Mouse (Mus musculus) neural tube, embryonic 15.5 days (tissue): ENCODE results near the gene Cpne5. TPM values are rescaled to one million over a fixed set of nuclear protein-coding genes. Genes with fewer than 3 reads are reported as not detected.
A peak's percentile ranks its signal among the peaks of the same experiment; 100 is the strongest.
"Not testable (repeated sequence)": the region's sequence is repeated elsewhere in the genome, so short reads cannot be mapped to it uniquely, and the experiment has no call there.

Source experiments
- ATAC-seq: fragments of 200-750 bp; cut with Nextera tagmentation; 2 replicates; pipeline ENCODE4 v1.8.0; 2017; ENCODE audit warnings: mild to moderate bottlenecking, moderate TSS enrichment, moderate library complexity; ENCODE audit not compliant: low FRiP score
- H3K27ac ChIP-seq: fragments of 300-500 bp; sonication (generic); replicated peaks from 2 replicates; pipeline ENCODE4 v1.5.1; 2015; ENCODE audit warnings: mild to moderate bottlenecking, inconsistent platforms
- H3K27me3 ChIP-seq: fragments of 300-500 bp; sonication (generic); replicated peaks from 2 replicates; pipeline ENCODE4 v1.6.1; 2015; ENCODE audit warnings: inconsistent platforms
- H3K36me3 ChIP-seq: fragments of 300-500 bp; sonication (generic); 2 replicates; pipeline ENCODE4 v1.6.1; 2015; ENCODE audit warnings: inconsistent platforms
- H3K4me1 ChIP-seq: fragments of 300-500 bp; sonication (generic); 2 replicates; pipeline ENCODE4 v1.6.1; 2015; ENCODE audit warnings: inconsistent platforms
- H3K4me2 ChIP-seq: fragments of 300-500 bp; sonication (generic); 2 replicates; pipeline ENCODE4 v1.6.1; 2015; ENCODE audit warnings: inconsistent platforms, mild to moderate bottlenecking, moderate library complexity
- H3K4me3 ChIP-seq: fragments of 300-500 bp; sonication (generic); replicated peaks from 2 replicates; pipeline ENCODE4 v1.5.1; 2015; ENCODE audit warnings: mild to moderate bottlenecking, inconsistent platforms
- H3K9ac ChIP-seq: fragments of 300-500 bp; sonication (generic); replicated peaks from 2 replicates; pipeline ENCODE4 v1.6.1; 2015; ENCODE audit warnings: mild to moderate bottlenecking, inconsistent platforms
- H3K9me3 ChIP-seq: fragments of 300-500 bp; sonication (generic); replicated peaks from 2 replicates; pipeline ENCODE4 v1.6.1; 2016; ENCODE audit warnings: inconsistent platforms
- WGBS: fragments of 180-500 bp; shearing (Covaris S2); methylation state at CpG from one replicate; pipeline ENCODE4 v1.1.7; 2015; ENCODE audit warnings: mixed read lengths; 5-methylcytosine and 5-hydroxymethylcytosine counted together
- polyA plus RNA-seq: library from polyadenylated mRNA; unstranded; fragments of >200 nt; fragmentation: Nextera tagmentation; extraction: Ambion mirVana; gene quantifications from 2 replicates; pipeline ENCODE4 v1.2.1, GENCODE M21; 2015

Gene Cpne5
- polyA plus RNA-seq = 56.0 and 61.2 TPM in 2 replicates

DNA sequence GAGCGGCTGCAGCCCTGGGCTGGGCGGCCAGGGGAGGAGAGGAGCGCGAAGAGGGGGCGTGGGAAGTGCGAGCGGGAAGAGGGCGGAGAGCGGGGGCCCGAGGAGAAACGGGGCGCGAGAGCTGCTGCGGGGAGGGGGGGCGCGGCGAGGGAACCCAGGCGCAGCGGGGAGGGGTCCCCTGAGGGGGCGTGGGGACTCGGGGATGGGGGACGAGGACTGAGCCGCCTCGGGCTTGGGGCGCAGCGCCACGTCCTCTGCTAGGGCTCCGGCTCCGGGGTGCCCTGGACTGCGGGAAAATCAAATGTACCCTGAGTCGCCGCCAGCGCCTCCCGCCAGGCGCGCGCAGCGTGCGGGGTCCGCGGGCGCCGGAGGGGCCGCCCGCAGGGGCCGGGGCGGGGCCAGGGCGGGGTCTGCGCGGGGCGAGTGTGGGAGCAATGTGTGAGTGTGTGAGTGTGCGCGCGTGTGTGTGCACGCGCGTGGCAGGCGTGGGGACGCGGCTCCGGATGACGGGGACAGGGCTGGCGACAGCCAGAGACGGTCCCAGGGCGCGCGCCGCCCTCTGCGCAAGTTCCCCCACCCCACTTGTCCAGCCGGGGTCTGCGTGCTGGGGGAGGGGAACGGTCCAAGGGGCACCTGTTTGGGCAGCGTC lies at the start of gene Cpne5:
TSS of gene Cpne5 (minus strand) at position 396 of the 649 bp plus-strand sequence.
- peaks cover 21% of the 10 kb centered on the region for H3K27me3 ChIP-seq
- ATAC-seq = peak; percentile 87
- WGBS = under 1% methylated on average over 69 of the region's 73 CpGs

DNA sequence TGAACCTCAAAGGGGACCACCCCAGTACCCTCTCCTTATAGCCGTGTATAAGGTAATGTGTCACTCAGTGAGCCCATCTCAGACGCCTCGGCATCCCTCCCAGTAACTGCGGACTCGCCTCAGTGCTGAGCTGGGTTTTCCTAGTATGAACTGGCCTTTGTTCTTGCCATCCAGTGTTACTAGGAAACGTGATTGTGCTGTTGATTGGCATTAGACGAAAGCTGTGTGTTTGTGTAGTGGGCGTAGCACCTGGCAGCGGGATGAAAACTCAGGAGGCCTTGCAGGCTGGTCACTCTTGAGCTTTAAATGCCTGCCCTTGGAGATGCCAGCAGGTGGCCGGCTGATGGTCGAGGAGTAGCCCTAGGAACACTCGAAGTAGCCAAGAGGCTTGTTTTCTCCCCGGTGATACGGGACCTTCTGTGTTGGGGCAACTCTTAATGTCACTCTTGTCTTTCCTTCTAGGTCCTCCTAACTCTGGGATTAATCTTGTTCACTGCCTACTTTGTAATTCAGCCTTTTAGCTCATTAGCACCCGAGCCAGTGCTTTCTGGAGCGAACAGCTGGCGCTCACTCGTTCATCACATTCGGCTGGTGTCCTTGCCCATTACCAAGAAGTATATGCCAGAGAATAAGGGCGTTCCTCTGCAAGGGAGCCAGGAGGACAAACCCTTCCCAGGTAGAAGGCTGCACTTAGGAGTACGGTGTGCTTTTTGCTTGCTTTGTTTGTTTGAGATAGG lies 44.4 kb upstream of the Cpne5 start:
- H3K36me3 ChIP-seq = peaks cover 39% of the 10 kb centered on the region
- H3K27me3 ChIP-seq = no peaks in the 10 kb centered on the region
- H3K4me1 ChIP-seq = no peaks in the 10 kb centered on the region
- no peaks in the 10 kb centered on the region for H3K9me3 ChIP-seq
- ATAC-seq = no peak
- H3K4me3 ChIP-seq = no peak overlapping the region
- H3K27ac ChIP-seq = no peak overlapping the region
- H3K4me2 ChIP-seq = no peak overlapping the region
- H3K9ac ChIP-seq = no peak overlapping the region
- 62% methylated on average over 21 of the region's 21 CpGs for WGBS

More for the DNA sequence above, at the start of gene Cpne5:
- Histone ChIP-seq H3K4me1 (peaks cover 36% of the 10 kb centered on the region), H3K9me3 (no peaks in the 10 kb centered on the region), H3K4me2 (peak within 1 kb of the TSS; percentile 99), H3K36me3 (no peaks in the 10 kb centered on the region), H3K9ac (peak within 1 kb of the TSS; percentile 64), H3K4me3 (peak within 1 kb of the TSS; percentile 64), H3K27ac (peak within 1 kb of the TSS; percentile 64)

- Histone ChIP-seq H3K9ac (no peak overlapping the region), H3K36me3 (peaks cover 39% of the 10 kb centered on the region), H3K9me3 (no peaks in the 10 kb centered on the region), H3K4me1 (no peaks in the 10 kb centered on the region), H3K4me3 (no peak overlapping the region), H3K27me3 (no peaks in the 10 kb centered on the region), H3K4me2 (no peak overlapping the region), H3K27ac (no peak overlapping the region)
- 92% methylated on average over 5 of the region's 5 CpGs for WGBS
- no peak for ATAC-seq
These were observed 43.6 kb upstream of the Cpne5 start for GRCm38 (mm10) chr17:29281541-29281940.

DNA sequence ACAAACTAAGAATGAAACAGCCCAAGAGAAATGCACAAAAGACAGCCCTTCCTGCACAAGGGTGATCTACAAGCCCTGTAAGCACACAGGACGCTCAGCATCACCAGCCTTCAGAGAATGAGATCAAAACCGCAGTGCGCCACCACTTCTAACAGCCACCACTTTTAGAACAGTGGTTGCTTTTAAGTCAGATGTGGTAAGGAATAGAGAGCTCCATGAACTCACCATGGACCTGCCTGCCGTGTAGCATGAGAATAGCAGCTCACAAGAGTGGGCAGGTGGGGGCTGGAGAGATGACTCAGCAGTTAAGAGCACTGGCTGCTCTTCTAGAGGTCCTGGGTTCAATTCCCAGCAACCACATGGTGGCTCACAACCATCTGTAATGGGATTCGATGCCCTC lies 42.5 kb upstream of the Cpne5 start:
- Histone ChIP-seq H3K9me3 (no peaks in the 10 kb centered on the region), H3K4me2 (no peak overlapping the region), H3K27ac (no peak overlapping the region), H3K4me3 (no peak overlapping the region), H3K27me3 (no peaks in the 10 kb centered on the region), H3K36me3 (peaks cover 32% of the 10 kb centered on the region), H3K9ac (no peak overlapping the region), H3K4me1 (no peaks in the 10 kb centered on the region)
- ATAC-seq = no peak
- 92% methylated on average over 5 of the region's 5 CpGs for WGBS

- no peak overlapping the region for H3K27ac ChIP-seq
- H3K9me3 ChIP-seq = no peaks in the 10 kb centered on the region
- no peaks in the 10 kb centered on the region; the same call in 1 of the 2 replicates for H3K36me3 ChIP-seq
- peaks cover 19% of the 10 kb centered on the region for H3K4me1 ChIP-seq
- H3K9ac ChIP-seq = no peak overlapping the region
- H3K27me3 ChIP-seq = no peaks in the 10 kb centered on the region
- H3K4me3 ChIP-seq = no peak overlapping the region
- ATAC-seq = no peak
- H3K4me2 ChIP-seq = no peak overlapping the region
- WGBS = 80% methylated on average over 11 of the region's 11 CpGs
These were observed 35.9 kb upstream of the Cpne5 start for GRCm38 (mm10) chr17:29273889-29274288.

- Histone ChIP-seq H3K36me3 (no peaks in the 10 kb centered on the region; the same call in 1 of the 2 replicates), H3K4me1 (peaks cover 20% of the 10 kb centered on the region), H3K9ac (no peak overlapping the region), H3K27me3 (no peaks in the 10 kb centered on the region), H3K4me3 (no peak overlapping the region), H3K27ac (no peak overlapping the region), H3K4me2 (no peak overlapping the region), H3K9me3 (no peaks in the 10 kb centered on the region)
- WGBS = 90% methylated on average over 7 of the region's 7 CpGs
- ATAC-seq = no peak
These were observed 35.2 kb upstream of the Cpne5 start for GRCm38 (mm10) chr17:29273156-29273555.

- H3K27ac ChIP-seq = 0 out of 2 replicates have a peak overlapping the region, but pooled peaks have one; percentile 85
- no peaks in the 10 kb centered on the region for H3K27me3 ChIP-seq
- peak overlapping the region; percentile 71 for H3K4me2 ChIP-seq
- H3K36me3 ChIP-seq = no peaks in the 10 kb centered on the region
- H3K4me1 ChIP-seq = peaks cover 24% of the 10 kb centered on the region
- no peaks in the 10 kb centered on the region for H3K9me3 ChIP-seq
- ATAC-seq = no peak
- 94% methylated on average over 9 of the region's 9 CpGs for WGBS
- 0 out of 2 replicates have a peak overlapping the region, but pooled peaks have one; percentile 84 for H3K9ac ChIP-seq
- no peak overlapping the region for H3K4me3 ChIP-seq
These were observed 32.3 kb upstream of the Cpne5 start for GRCm38 (mm10) chr17:29270148-29270698.

GRCm38 (mm10) chr17:29269349-29269706 lies 31.4 kb upstream of the Cpne5 start:
- WGBS = 19% methylated on average over 10 of the region's 10 CpGs
- no peaks in the 10 kb centered on the region for H3K27me3 ChIP-seq
- peak overlapping the region; percentile 84 for H3K9ac ChIP-seq
- no peaks in the 10 kb centered on the region for H3K9me3 ChIP-seq
- peak overlapping the region; percentile 76 for H3K4me3 ChIP-seq
- no peak for ATAC-seq
- H3K36me3 ChIP-seq = no peaks in the 10 kb centered on the region
- peak overlapping the region; percentile 85 for H3K27ac ChIP-seq
- peak overlapping the region; percentile 71 for H3K4me2 ChIP-seq
- peaks cover 28% of the 10 kb centered on the region for H3K4me1 ChIP-seq

GRCm38 (mm10) chr17:29268682-29269348 lies 30.8 kb upstream of the Cpne5 start, which contains the start of gene BC004004:
BC004004 (plus strand) TSS chr17:29268788.
- under 1% methylated on average over 52 of the region's 63 CpGs for WGBS
- Histone ChIP-seq H3K4me1 (peaks cover 27% of the 10 kb centered on the region), H3K4me3 (peak within 1 kb of the TSS; percentile 76), H3K9ac (peak within 1 kb of the TSS; percentile 84), H3K27me3 (no peaks in the 10 kb centered on the region), H3K27ac (peak within 1 kb of the TSS; percentile 85), H3K36me3 (no peaks in the 10 kb centered on the region), H3K9me3 (no peaks in the 10 kb centered on the region), H3K4me2 (peak within 1 kb of the TSS; percentile 71)
- peak; percentile 89 for ATAC-seq

DNA sequence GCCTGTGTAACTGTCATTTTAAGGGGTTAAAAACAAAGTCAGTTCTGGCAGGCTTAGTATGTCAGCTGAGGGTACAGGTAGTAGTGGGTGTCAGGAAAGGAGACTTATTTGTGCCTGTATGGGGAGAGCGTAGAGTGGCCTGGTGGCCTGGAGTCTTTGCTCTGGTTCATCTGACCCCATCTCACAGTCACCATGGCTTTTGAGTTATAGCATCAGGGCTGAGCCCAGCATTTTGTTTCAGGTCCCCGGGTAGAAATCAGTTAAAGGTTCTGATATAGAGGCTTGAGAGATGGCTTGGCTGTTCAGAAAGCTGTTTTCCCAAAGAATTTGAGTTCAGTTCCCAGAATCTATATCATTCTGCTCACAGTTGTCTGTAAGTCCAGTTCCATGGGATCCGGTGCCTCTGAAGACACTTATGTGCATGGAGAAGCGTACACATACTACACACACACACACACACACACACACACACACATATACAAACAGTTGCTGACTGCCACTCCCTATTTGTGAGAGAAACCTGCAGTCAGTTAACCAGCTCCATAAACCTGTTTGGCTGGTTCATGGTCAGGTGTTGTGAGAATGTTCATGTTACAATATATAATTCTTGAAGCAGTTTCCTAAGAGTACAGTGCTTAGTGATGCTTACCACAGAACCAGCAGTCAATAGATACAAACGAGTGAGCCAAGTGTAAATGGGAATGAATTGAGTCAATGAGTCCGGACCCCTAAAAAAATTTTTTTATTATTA lies 30.1 kb upstream of the Cpne5 start:
- 0 out of 2 replicates have a peak, but pooled peaks have one; percentile 9 for ATAC-seq
- 58% methylated on average over 6 of the region's 6 CpGs for WGBS
- Histone ChIP-seq H3K4me1 (peaks cover 28% of the 10 kb centered on the region), H3K9ac (peak overlapping the region; percentile 31; the same call in 1 of the 2 replicates), H3K4me3 (peak overlapping the region; percentile 76), H3K27ac (peak overlapping the region; percentile 85), H3K36me3 (no peaks in the 10 kb centered on the region), H3K9me3 (no peaks in the 10 kb centered on the region), H3K27me3 (no peaks in the 10 kb centered on the region), H3K4me2 (peak overlapping the region; percentile 71)

DNA sequence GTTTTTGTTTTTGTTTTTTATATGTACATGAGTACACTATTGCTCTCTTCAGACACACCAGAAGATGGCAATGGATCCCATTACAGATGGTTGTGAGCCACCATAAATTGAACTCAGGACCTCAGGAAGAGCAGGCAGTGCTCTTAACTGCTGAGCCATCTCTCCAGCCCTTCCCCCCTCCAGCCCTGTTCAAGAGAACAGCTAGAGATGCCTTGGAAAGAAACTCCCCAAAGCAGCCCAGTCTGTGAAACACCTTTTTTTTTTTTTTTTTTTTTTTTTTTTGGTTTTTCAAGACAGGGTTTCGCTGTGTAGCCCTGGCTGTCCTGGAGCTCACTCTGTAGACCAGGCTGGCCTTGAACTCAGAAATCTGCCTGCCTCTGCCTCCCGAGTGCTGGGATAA lies 29.1 kb upstream of the Cpne5 start:
- not testable (repeated sequence) for H3K9me3 ChIP-seq, H3K27me3 ChIP-seq, H3K9ac ChIP-seq, H3K4me3 ChIP-seq, H3K36me3 ChIP-seq, H3K4me2 ChIP-seq, ATAC-seq, H3K27ac ChIP-seq
- H3K4me1 ChIP-seq = peaks cover 38% of the 10 kb centered on the region
- 83% methylated on average over 2 of the region's 2 CpGs for WGBS
